In genomic region chr1:74248799-74249198, GRCm38 (mm10) we compare ENCODE assay signal across 8 mouse cellular contexts. TPM values are rescaled to one million over a fixed set of nuclear protein-coding genes. Genes with fewer than 3 reads are reported as not detected.
DNase-seq lines count a peak whose midpoint lies in the region; ATAC-seq lines count a peak whose summit lies in the region.

No protein-coding gene starts in this region.

- H3K4me1 ChIP-seq in liver, embryonic 11.5 days (replicated peaks; ENCODE audit: control insufficient read depth, insufficient read depth, low read length): peaks cover 18% of the 10 kb centered on the region
- H3K4me1 ChIP-seq in hindbrain, embryonic 10.5 days (replicated peaks): no peaks in the 10 kb centered on the region

- H3K9ac ChIP-seq in liver, embryonic 11.5 days (ENCODE audit: low read depth, low read length): no peak overlapping the region

- intact Hi-C loops in heart, postnatal 14 days (cut with DNase I): no loop called here

- ATAC-seq in liver, embryonic 11.5 days (replicated peaks; ENCODE audit: low FRiP score): no peak

- H3K9me3 ChIP-seq in liver, embryonic 11.5 days (ENCODE audit: control insufficient read depth, low read length): no peaks in the 10 kb centered on the region
- no peaks in the 10 kb centered on the region for H3K9me3 ChIP-seq in hindbrain, embryonic 10.5 days

- no peaks in the 10 kb centered on the region for H3K27me3 ChIP-seq in liver, embryonic 11.5 days (replicated peaks; ENCODE audit: control insufficient read depth, insufficient read depth, low read length)
- H3K27me3 ChIP-seq in hindbrain, embryonic 10.5 days (ENCODE audit: insufficient read depth, poor library complexity, severe bottlenecking): no peaks in the 10 kb centered on the region

- DNase-seq in 416B (ENCODE audit: low read depth): peak; percentile 96
- peak; percentile 82 for DNase-seq in T-cell, adult 2 months (ENCODE audit: low spot score)
- DNase-seq in heart, postnatal 14 days: peak; percentile 37 to 41
- DNase-seq in liver, embryonic 11.5 days (ENCODE audit: low spot score): no peak
- DNase-seq in spleen, adult 18-20 months: peak; percentile 30 to 33
- no peak for DNase-seq in left cerebral cortex, adult 9 months (ENCODE audit: low spot score in 2 of 2)
- no peak for DNase-seq in hindbrain, embryonic 10.5 days (ENCODE audit: low spot score)
- DNase-seq in ovary, adult 18-20 months (ENCODE audit: low spot score): no peak

- 24% methylated on average over 1 of the region's 1 CpGs for WGBS in liver, embryonic 11.5 days
- 91% methylated on average over 1 of the region's 1 CpGs for WGBS in hindbrain, embryonic 10.5 days

- H3K36me3 ChIP-seq in liver, embryonic 11.5 days (ENCODE audit: control insufficient read depth, insufficient read depth, low read length): peaks cover 28% of the 10 kb centered on the region
- peaks cover 72% of the 10 kb centered on the region for H3K36me3 ChIP-seq in hindbrain, embryonic 10.5 days

- H3K4me3 ChIP-seq in liver, embryonic 11.5 days (ENCODE audit: low read depth, low read length): no peak overlapping the region
- no peak overlapping the region for H3K4me3 ChIP-seq in hindbrain, embryonic 10.5 days

- peak overlapping the region; percentile 81 for H3K27ac ChIP-seq in liver, embryonic 11.5 days (ENCODE audit: low read depth, low read length)
- H3K27ac ChIP-seq in hindbrain, embryonic 10.5 days: no peak overlapping the region

- H3K4me2 ChIP-seq in liver, embryonic 11.5 days: peak overlapping the region; percentile 37

RNA-seq across cellular contexts. Expression of gene Arpc2, which starts 12.9 kb away (rescaled TPM):
- 100 to 1,000 TPM; 143 to 165 TPM for total RNA-seq in heart, postnatal 14 days (2021)
- polyA plus RNA-seq in liver, embryonic 11.5 days (2014; fragmentation: Nextera tagmentation; extraction: Ambion mirVana): 375 and 384 TPM in 2 replicates
- 352 and 355 TPM in 2 replicates for polyA plus RNA-seq in hindbrain, embryonic 10.5 days (2016; fragmentation: Nextera tagmentation; extraction: Ambion mirVana)

RNA-seq across cellular contexts. Expression of gene Gpbar1, which starts 29.6 kb away (rescaled TPM):
- total RNA-seq in heart, postnatal 14 days (2021): not detected
- polyA plus RNA-seq in liver, embryonic 11.5 days (2014; fragmentation: Nextera tagmentation; extraction: Ambion mirVana): 2.8 and 3.2 TPM in 2 replicates
- 0.15 and 0.24 TPM in 2 replicates for polyA plus RNA-seq in hindbrain, embryonic 10.5 days (2016; fragmentation: Nextera tagmentation; extraction: Ambion mirVana)

RNA-seq across cellular contexts. Expression of gene Aamp, which starts 35.7 kb away (rescaled TPM):
- 10 to 100 TPM; 95.5 to 98.9 TPM for total RNA-seq in heart, postnatal 14 days (2021)
- 190 and 193 TPM in 2 replicates for polyA plus RNA-seq in liver, embryonic 11.5 days (2014; fragmentation: Nextera tagmentation; extraction: Ambion mirVana)
- 238 and 248 TPM in 2 replicates for polyA plus RNA-seq in hindbrain, embryonic 10.5 days (2016; fragmentation: Nextera tagmentation; extraction: Ambion mirVana)

RNA-seq across cellular contexts. Expression of gene Pnkd, which starts 35.9 kb away (rescaled TPM):
- 100 to 1,000 TPM; 190 to 191 TPM for total RNA-seq in heart, postnatal 14 days (2021)
- polyA plus RNA-seq in liver, embryonic 11.5 days (2014; fragmentation: Nextera tagmentation; extraction: Ambion mirVana): 79.7 and 84.3 TPM in 2 replicates
- polyA plus RNA-seq in hindbrain, embryonic 10.5 days (2016; fragmentation: Nextera tagmentation; extraction: Ambion mirVana): 111 and 120 TPM in 2 replicates

RNA-seq across cellular contexts. Expression of gene Cxcr1, which starts 54.4 kb away (rescaled TPM):
- total RNA-seq in heart, postnatal 14 days (2021): not detected
- polyA plus RNA-seq in liver, embryonic 11.5 days (2014; fragmentation: Nextera tagmentation; extraction: Ambion mirVana): not detected in 2 replicates
- not detected in 2 replicates for polyA plus RNA-seq in hindbrain, embryonic 10.5 days (2016; fragmentation: Nextera tagmentation; extraction: Ambion mirVana)

Comparison
In these comparisons a context has a peak if more than half of its experiments do, and no peak if none do; other contexts are left out.
1. DNase-seq: peak in 416B (single experiment), T-cell, adult 2 months (single experiment), heart, postnatal 14 days (2 of 2) and spleen, adult 18-20 months (2 of 2); none in liver, embryonic 11.5 days (single experiment), left cerebral cortex, adult 9 months (0 of 2), hindbrain, embryonic 10.5 days (single experiment) and ovary, adult 18-20 months (single experiment).